Mouse (Mus musculus): ENCODE data around the gene Rhot2. TPM values are rescaled to one million over a fixed set of nuclear protein-coding genes. Genes with fewer than 3 reads are reported as not detected.
A peak's percentile ranks its signal among the peaks of the same experiment; 100 is the strongest.

The Rhot2 gene
- polyA plus RNA-seq, 1 experiment from 2014 or later = 11.0 TPM

- ATAC-seq (ENCODE audit: insufficient read depth) = no peak
- peaks cover 51% of the 10 kb centered on the region for H3K36me3 ChIP-seq (ENCODE audit: insufficient read depth)
Measured at GRCm38 (mm10) chr17:25841117-25841880, 3.4 kb downstream of the Rhot2 start, which contains the start of gene Gm20683. Gene Gm20683 (minus strand): TSS chr17:25841763.

DNA sequence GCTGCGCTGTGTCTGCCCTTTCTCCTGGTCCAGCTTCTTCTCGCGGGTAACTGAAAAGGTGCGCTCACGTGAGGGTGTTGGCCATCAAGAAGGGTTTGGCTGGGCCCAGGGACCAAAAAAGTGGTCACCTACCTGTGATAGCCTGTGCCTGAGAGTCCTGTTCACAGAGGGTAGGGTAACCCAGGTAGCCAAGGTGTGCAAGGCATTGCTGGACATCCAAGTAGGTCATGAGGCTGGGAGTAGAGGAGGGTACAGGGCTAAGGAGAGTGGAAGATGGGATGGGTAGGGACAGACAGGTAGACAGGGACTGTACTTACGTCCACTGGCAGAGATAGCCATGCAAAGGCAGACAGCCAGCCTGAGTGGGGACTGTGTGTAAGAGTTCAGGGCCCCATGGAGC is 4.1 kb downstream of the Rhot2 start:
- H3K4me2 ChIP-seq = no peak overlapping the region
- no peaks in the 10 kb centered on the region for H3K9me3 ChIP-seq (ENCODE audit: low read depth, low read length)
- ATAC-seq (ENCODE audit: insufficient read depth) (no peak), DNase-seq (no peak)
- WGBS = 94% methylated on average over 6 of the region's 6 CpGs
- H3K9ac ChIP-seq = no peak overlapping the region
- peaks cover 24% of the 10 kb centered on the region for H3K4me1 ChIP-seq (ENCODE audit: insufficient read depth)
- H3K4me3 ChIP-seq (ENCODE audit: low read depth, low read length) = no peak overlapping the region
- no peaks in the 10 kb centered on the region for H3K27me3 ChIP-seq (ENCODE audit: insufficient read depth, low read length)
- TF ChIP-seq CTCF (IDR thresholded peaks at IDR 0.05; ENCODE audit: low read depth) = no peak
- no peak overlapping the region for H3K27ac ChIP-seq (ENCODE audit: low read depth)
- H3K36me3 ChIP-seq (ENCODE audit: insufficient read depth) = peaks cover 52% of the 10 kb centered on the region

More at GRCm38 (mm10) chr17:25841117-25841880, 3.4 kb downstream of the Rhot2 start, which contains the start of gene Gm20683:
- TF ChIP-seq CTCF (IDR thresholded peaks at IDR 0.05; ENCODE audit: low read depth) = no peak
- H3K27me3 ChIP-seq (ENCODE audit: insufficient read depth, low read length) = no peaks in the 10 kb centered on the region
- no peak within 1 kb of the TSS for H3K4me3 ChIP-seq (ENCODE audit: low read depth, low read length)
- no peak within 1 kb of the TSS for H3K4me2 ChIP-seq
- H3K9ac ChIP-seq = no peak within 1 kb of the TSS
- H3K27ac ChIP-seq (ENCODE audit: low read depth) = no peak within 1 kb of the TSS
- DNase-seq = no peak
- H3K4me1 ChIP-seq (ENCODE audit: insufficient read depth) = peaks cover 19% of the 10 kb centered on the region
- WGBS = 92% methylated on average over 22 of the region's 22 CpGs
- H3K9me3 ChIP-seq (ENCODE audit: low read depth, low read length) = no peaks in the 10 kb centered on the region

DNA sequence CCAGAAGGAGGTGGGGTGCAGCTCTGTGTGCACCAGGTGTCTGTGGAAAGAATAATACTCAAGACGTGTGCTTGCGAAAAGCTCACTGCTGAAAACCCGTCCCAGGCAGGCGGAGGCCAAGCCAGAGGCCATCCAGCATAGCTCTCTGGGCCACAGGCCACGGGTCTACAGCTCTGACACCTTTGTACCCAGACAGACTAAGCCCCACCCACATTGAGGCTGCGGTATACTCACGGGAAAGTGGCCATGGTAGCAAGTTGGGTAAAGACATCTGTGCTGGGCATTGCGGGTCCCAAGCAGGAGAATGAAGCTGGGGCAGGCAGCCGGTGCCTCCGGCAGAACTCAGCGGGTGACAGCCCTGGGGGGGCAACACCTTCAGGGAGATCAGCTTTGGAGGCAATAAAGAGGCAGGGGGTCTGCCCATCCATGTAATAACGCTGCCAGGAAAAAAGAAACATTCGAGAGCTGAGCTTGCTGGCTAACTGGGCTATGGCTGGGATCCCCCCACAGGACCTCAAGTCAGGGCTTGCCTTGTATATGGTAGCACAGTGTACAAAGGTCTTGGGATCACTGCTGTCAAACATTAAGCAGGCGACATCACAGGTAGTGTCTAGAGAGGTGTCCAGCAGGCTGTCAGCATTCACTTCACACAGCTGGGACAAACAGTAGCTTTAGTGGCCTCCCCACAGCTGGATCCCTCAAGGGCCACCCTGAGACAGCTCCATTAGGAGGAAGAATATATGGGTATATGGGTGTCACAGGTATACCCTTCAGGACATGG is 5.0 kb downstream of the Rhot2 start:
- H3K9ac ChIP-seq = no peak overlapping the region
- H3K9me3 ChIP-seq (ENCODE audit: low read depth, low read length) = no peaks in the 10 kb centered on the region
- no peak overlapping the region for H3K4me3 ChIP-seq (ENCODE audit: low read depth, low read length)
- H3K4me2 ChIP-seq = no peak overlapping the region
- H3K4me1 ChIP-seq (ENCODE audit: insufficient read depth) = peaks cover 24% of the 10 kb centered on the region
- WGBS = 80% methylated on average over 14 of the region's 14 CpGs
- ATAC-seq (ENCODE audit: insufficient read depth) (no peak), DNase-seq (no peak)
- H3K27me3 ChIP-seq (ENCODE audit: insufficient read depth, low read length) = no peaks in the 10 kb centered on the region
- TF ChIP-seq CTCF (IDR thresholded peaks at IDR 0.05; ENCODE audit: low read depth) = no peak
- peaks cover 60% of the 10 kb centered on the region for H3K36me3 ChIP-seq (ENCODE audit: insufficient read depth)
- H3K27ac ChIP-seq (ENCODE audit: low read depth) = no peak overlapping the region

DNA sequence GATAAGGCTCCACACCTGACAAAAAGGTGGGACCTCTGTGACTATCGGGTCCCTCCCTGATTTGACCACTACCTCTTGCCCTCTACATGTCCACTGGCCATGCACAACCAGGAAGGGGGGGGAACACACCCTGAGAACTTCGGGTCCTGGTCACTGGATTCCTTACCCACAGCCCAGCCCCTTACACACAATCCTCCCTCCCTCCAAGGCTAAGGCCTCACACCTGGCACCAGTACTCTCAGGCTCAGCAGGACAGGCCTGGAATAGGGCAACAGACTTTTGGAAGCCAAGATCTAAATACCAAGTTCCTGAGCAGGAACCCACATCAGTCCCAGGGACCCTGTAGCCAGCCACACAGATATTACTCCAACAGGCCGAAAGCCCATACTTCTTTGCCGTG is 5.7 kb downstream of the Rhot2 start:
- no peak for TF ChIP-seq CTCF (IDR thresholded peaks at IDR 0.05; ENCODE audit: low read depth)
- DNase-seq (no peak), ATAC-seq (ENCODE audit: insufficient read depth) (no peak)
- Histone ChIP-seq H3K4me3 (ENCODE audit: low read depth, low read length) (no peak overlapping the region), H3K36me3 (ENCODE audit: insufficient read depth) (peaks cover 63% of the 10 kb centered on the region), H3K27me3 (ENCODE audit: insufficient read depth, low read length) (no peaks in the 10 kb centered on the region), H3K9me3 (ENCODE audit: low read depth, low read length) (no peaks in the 10 kb centered on the region), H3K27ac (ENCODE audit: low read depth) (no peak overlapping the region), H3K4me1 (ENCODE audit: insufficient read depth) (peaks cover 31% of the 10 kb centered on the region), H3K9ac (no peak overlapping the region), H3K4me2 (no peak overlapping the region)
- WGBS = 83% methylated on average over 4 of the region's 4 CpGs

- Histone ChIP-seq H3K27ac (ENCODE audit: low read depth) (no peak overlapping the region), H3K4me3 (ENCODE audit: low read depth, low read length) (no peak overlapping the region), H3K9me3 (ENCODE audit: low read depth, low read length) (no peaks in the 10 kb centered on the region), H3K4me1 (ENCODE audit: insufficient read depth) (peaks cover 26% of the 10 kb centered on the region), H3K4me2 (peak overlapping the region; percentile 74), H3K27me3 (ENCODE audit: insufficient read depth, low read length) (no peaks in the 10 kb centered on the region), H3K9ac (no peak overlapping the region), H3K36me3 (ENCODE audit: insufficient read depth) (peaks cover 59% of the 10 kb centered on the region)
- DNase-seq = peak; percentile 14
- no peak for ATAC-seq (ENCODE audit: insufficient read depth)
- TF ChIP-seq CTCF (IDR thresholded peaks at IDR 0.05; ENCODE audit: low read depth) = no peak
- WGBS = 51% methylated on average over 3 of the region's 3 CpGs
Measured at GRCm38 (mm10) chr17:25837533-25837932, 7.1 kb downstream of the Rhot2 start.

DNA sequence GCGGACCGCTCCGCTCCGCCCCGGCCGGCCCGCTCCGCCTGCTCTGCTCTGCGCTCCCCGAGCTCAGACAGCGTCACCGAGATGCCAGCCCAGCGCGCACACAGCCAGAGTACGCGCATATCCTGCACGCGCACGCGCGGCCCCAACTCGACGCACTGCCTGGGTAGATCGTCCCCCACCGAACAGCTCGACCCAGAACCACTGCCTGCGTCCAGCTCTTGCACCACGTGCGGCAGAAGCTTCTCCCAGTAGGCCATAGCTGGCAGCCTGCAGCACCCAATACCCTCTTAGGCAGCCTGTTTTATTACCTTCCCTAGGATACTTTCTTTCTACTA is 7.6 kb downstream of the Rhot2 start, which contains the start of gene Rhbdl1:
TSS of gene Rhbdl1 (minus strand) at position 220 of the 335 bp plus-strand sequence.
- H3K9me3 ChIP-seq (ENCODE audit: low read depth, low read length) = no peaks in the 10 kb centered on the region
- H3K36me3 ChIP-seq (ENCODE audit: insufficient read depth) = peaks cover 55% of the 10 kb centered on the region
- H3K27ac ChIP-seq (ENCODE audit: low read depth) = peak within 1 kb of the TSS; percentile 30; the same call in 1 of the 2 replicates
- H3K4me2 ChIP-seq = peak within 1 kb of the TSS; percentile 74
- H3K4me3 ChIP-seq (ENCODE audit: low read depth, low read length) = peak within 1 kb of the TSS; percentile 34
- no peak for TF ChIP-seq CTCF (IDR thresholded peaks at IDR 0.05; ENCODE audit: low read depth)
- WGBS = 2% methylated on average over 29 of the region's 29 CpGs
- peak within 1 kb of the TSS; percentile 53 for H3K9ac ChIP-seq
- no peaks in the 10 kb centered on the region for H3K27me3 ChIP-seq (ENCODE audit: insufficient read depth, low read length)
- DNase-seq (peak; percentile 83), ATAC-seq (ENCODE audit: insufficient read depth) (peak; percentile 13; the same call in 1 of the 2 replicates)
- peaks cover 26% of the 10 kb centered on the region for H3K4me1 ChIP-seq (ENCODE audit: insufficient read depth)
